Mouse (Mus musculus) heart, postnatal 10 days (tissue): ENCODE measurements at regions not wholly inside any gene's neighbourhood (a gene's known extent, or its start where the extent isn't known, plus 50 kb on each side); places are given as distances from the start of the nearest gene placed in this dataset.

Experiments used
- DNase-seq, 2 experiments: peaks; one replicate each; pipeline ENCODE4 v3.0.0; 2021
- intact Hi-C: fragments of 180-260 bp; cut with DNase I; formaldehyde crosslinking; loops from one replicate; pipeline ENCODE4 v1.15.1; 2025

GRCm38 (mm10) chr4:52213363-52213762 is 225.7 kb upstream of the Smc2 start:
- no peak for DNase-seq
- intact Hi-C loops = no loop called here
